In the genomic region with DNA sequence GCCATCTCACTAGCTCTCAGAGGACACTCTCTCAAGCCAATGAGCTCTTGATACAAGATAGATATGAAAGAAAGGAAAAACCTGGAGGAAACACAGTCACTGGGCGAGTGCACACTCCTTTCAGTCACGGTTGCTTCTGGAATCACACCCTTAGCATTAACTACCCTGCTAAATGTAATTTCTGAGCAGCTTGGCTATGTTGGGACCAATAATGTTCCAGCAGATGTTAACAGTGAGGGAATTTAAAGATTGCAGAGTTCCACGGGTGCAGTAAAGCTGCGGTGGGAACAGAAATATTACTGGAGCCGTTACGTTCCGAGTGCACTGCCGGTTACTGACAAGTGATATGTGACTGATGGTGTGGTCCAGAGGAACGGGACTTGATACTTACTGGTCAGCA, we compare ENCODE assay signal across 25 mouse cellular contexts.
DNase-seq lines count a peak whose midpoint lies in the region; ATAC-seq and TF ChIP-seq lines count a peak whose summit lies in the region.
"Had no signal": no experiment of that assay in that cellular context is flagged by ENCODE, and none has a peak within 500 bp of the region (broad histone marks: within the 10 kb centered on the region; RNA-seq: fewer than 3 reads in every experiment).

No protein-coding gene starts in this region.

- peak; percentile 24 for DNase-seq in heart, adult 11 months
- DNase-seq in heart, postnatal 4 days = no peak
- peak; percentile 2 for DNase-seq in kidney, postnatal 10 days
- no peak for DNase-seq in kidney, adult 2 months
- DNase-seq in neural tube, embryonic 10.5 days (ENCODE audit: extremely low spot score, low spot score) = no peak
- DNase-seq: adrenal gland, adult 8-10 months; adrenal gland, postnatal 14 days; adrenal gland, postnatal 36 days; B cell, adult 2 months; cerebellum, adult 11-12 months; cerebellum, adult 2 months; cerebellum, adult 9-10 months; cerebellum, postnatal 10 days; cerebellum, postnatal 25 days had no signal

- no peak overlapping the region for H3K9ac ChIP-seq in neural tube, embryonic 13.5 days
- no peak overlapping the region for H3K9ac ChIP-seq in neural tube, embryonic 15.5 days (replicated peaks)
- H3K9ac ChIP-seq in forebrain, embryonic 13.5 days = no peak overlapping the region
- H3K9ac ChIP-seq: embryonic facial prominence, embryonic 12.5 days had no signal

- H3K4me3 ChIP-seq in kidney, adult 2 months (ENCODE audit: insufficient read depth, low read depth, low read length) = no peak overlapping the region
- H3K4me3 ChIP-seq in neural tube, embryonic 13.5 days = no peak overlapping the region
- H3K4me3 ChIP-seq in neural tube, embryonic 15.5 days (replicated peaks) = no peak overlapping the region
- H3K4me3 ChIP-seq in forebrain, embryonic 13.5 days = no peak overlapping the region
- H3K4me3 ChIP-seq: embryonic facial prominence, embryonic 10.5 days; embryonic facial prominence, embryonic 12.5 days had no signal

- no peak for TF ChIP-seq CTCF in kidney, adult 2 months (conservative IDR thresholded peaks at IDR 0.05; ENCODE audit: insufficient read depth, insufficient read length, low read depth, low read length)

- no peak for TF ChIP-seq POLR2A in kidney, adult 2 months (IDR thresholded peaks at IDR 0.05; ENCODE audit: low read depth, low read length)

- no peak overlapping the region for H3K27ac ChIP-seq in kidney, adult 2 months (ENCODE audit: insufficient read depth, low read depth, low read length)
- no peak overlapping the region for H3K27ac ChIP-seq in neural tube, embryonic 13.5 days (replicated peaks)
- no peak overlapping the region for H3K27ac ChIP-seq in neural tube, embryonic 15.5 days (replicated peaks)
- no peak overlapping the region for H3K27ac ChIP-seq in forebrain, embryonic 13.5 days
- H3K27ac ChIP-seq: embryonic facial prominence, embryonic 10.5 days; embryonic facial prominence, embryonic 12.5 days had no signal

- no peaks in the 10 kb centered on the region for H3K9me3 ChIP-seq in neural tube, embryonic 13.5 days
- no peaks in the 10 kb centered on the region for H3K9me3 ChIP-seq in neural tube, embryonic 15.5 days (replicated peaks)
- no peaks in the 10 kb centered on the region for H3K9me3 ChIP-seq in forebrain, embryonic 13.5 days (replicated peaks)
- H3K9me3 ChIP-seq: embryonic facial prominence, embryonic 10.5 days; embryonic facial prominence, embryonic 12.5 days had no signal

- ATAC-seq in neural tube, embryonic 13.5 days (ENCODE audit: low read depth) = peak; percentile 61
- ATAC-seq in neural tube, embryonic 15.5 days (ENCODE audit: low FRiP score) = no peak
- ATAC-seq in forebrain, embryonic 13.5 days = no peak
- ATAC-seq: activated CD4-positive, CD25-positive, alpha-beta regulatory T cell, adult 4 months; CD4-positive, CD25-positive, alpha-beta regulatory T cell, adult 4 months; forebrain, embryonic 14.5 days; Patski had no signal

- H3K36me3 ChIP-seq in kidney, adult 2 months (ENCODE audit: control insufficient read depth, insufficient read depth, low read length) = no peaks in the 10 kb centered on the region
- no peaks in the 10 kb centered on the region for H3K36me3 ChIP-seq in neural tube, embryonic 13.5 days
- H3K36me3 ChIP-seq in neural tube, embryonic 15.5 days = no peaks in the 10 kb centered on the region
- H3K36me3 ChIP-seq in forebrain, embryonic 13.5 days (ENCODE audit: poor library complexity, severe bottlenecking) = no peaks in the 10 kb centered on the region
- H3K36me3 ChIP-seq: embryonic facial prominence, embryonic 10.5 days; embryonic facial prominence, embryonic 12.5 days; G1E had no signal

- H3K27me3 ChIP-seq in kidney, adult 2 months (replicated peaks; ENCODE audit: control insufficient read depth, insufficient read depth, low read length) = no peaks in the 10 kb centered on the region
- H3K27me3 ChIP-seq in neural tube, embryonic 13.5 days = no peaks in the 10 kb centered on the region
- H3K27me3 ChIP-seq in neural tube, embryonic 15.5 days (replicated peaks) = no peaks in the 10 kb centered on the region
- no peaks in the 10 kb centered on the region for H3K27me3 ChIP-seq in forebrain, embryonic 13.5 days
- H3K27me3 ChIP-seq: CH12.LX; embryonic facial prominence, embryonic 12.5 days; Patski had no signal

- WGBS in kidney, adult 2 months = 72% methylated on average over 9 of the region's 9 CpGs
- 64% methylated on average over 9 of the region's 9 CpGs for WGBS in neural tube, embryonic 13.5 days
- WGBS in neural tube, embryonic 15.5 days = 40% methylated on average over 9 of the region's 9 CpGs
- 91% methylated on average over 9 of the region's 9 CpGs for WGBS in forebrain, embryonic 13.5 days

- no peaks in the 10 kb centered on the region for H3K4me1 ChIP-seq in kidney, adult 2 months (ENCODE audit: control insufficient read depth, insufficient read depth, low read length)
- peaks cover 5% of the 10 kb centered on the region; the same call in 1 of the 2 replicates for H3K4me1 ChIP-seq in neural tube, embryonic 13.5 days (replicated peaks)
- 0 out of 2 replicates have a peak, but pooled peaks cover 5% of the 10 kb centered on the region for H3K4me1 ChIP-seq in neural tube, embryonic 15.5 days
- H3K4me1 ChIP-seq in forebrain, embryonic 13.5 days = no peaks in the 10 kb centered on the region
- H3K4me1 ChIP-seq: embryonic facial prominence, embryonic 10.5 days; embryonic facial prominence, embryonic 12.5 days had no signal

- H3K4me2 ChIP-seq in neural tube, embryonic 13.5 days = no peak overlapping the region
- H3K4me2 ChIP-seq in neural tube, embryonic 15.5 days = 0 out of 2 replicates have a peak overlapping the region, but pooled peaks have one; percentile 3
- no peak overlapping the region for H3K4me2 ChIP-seq in forebrain, embryonic 13.5 days
- H3K4me2 ChIP-seq: embryonic facial prominence, embryonic 12.5 days had no signal

Comparison
In these comparisons a context has a peak if more than half of its experiments do, and no peak if none do; other contexts are left out.
1. DNase-seq: peak in heart, adult 11 months (single experiment) and kidney, postnatal 10 days (single experiment); none in heart, postnatal 4 days (single experiment), kidney, adult 2 months (single experiment) and neural tube, embryonic 10.5 days (single experiment).